Mouse (Mus musculus): ENCODE measurements around the gene 4930404H24Rik.

The 4930404H24Rik gene

GRCm38 (mm10) chr2:153475114-153476112 is 17.2 kb upstream of the 4930404H24Rik start:
- intact Hi-C loops (cut with DNase I) = no loop called here

- intact Hi-C loops (cut with DNase I) = loop anchor here (2.0 kb wide), 1 partner anchor 108 kb away; no protein-coding TSS in a partner anchor
Measured at GRCm38 (mm10) chr2:153478583-153478982, 14.0 kb upstream of the 4930404H24Rik start.

GRCm38 (mm10) chr2:153479486-153479885 is 13.1 kb upstream of the 4930404H24Rik start:
- intact Hi-C loops (cut with DNase I) = loop anchor here (2.0 kb wide), 1 partner anchor 107 kb away; no protein-coding TSS in a partner anchor

- intact Hi-C loops (cut with DNase I) = no loop called here
Measured at GRCm38 (mm10) chr2:153481108-153481860, 11.3 kb upstream of the 4930404H24Rik start.

- intact Hi-C loops (cut with DNase I) = no loop called here
Measured at GRCm38 (mm10) chr2:153481861-153482120, 10.8 kb upstream of the 4930404H24Rik start.

GRCm38 (mm10) chr2:153483118-153483983 is 9.2 kb upstream of the 4930404H24Rik start:
- intact Hi-C loops (cut with DNase I) = no loop called here

- intact Hi-C loops (cut with DNase I) = no loop called here
Measured at GRCm38 (mm10) chr2:153484071-153484470, 8.5 kb upstream of the 4930404H24Rik start.

GRCm38 (mm10) chr2:153490116-153490515 is 2.5 kb upstream of the 4930404H24Rik start:
- intact Hi-C loops (cut with DNase I) = no loop called here

- intact Hi-C loops (cut with DNase I) = no loop called here
Measured at GRCm38 (mm10) chr2:153490940-153491339, 1.6 kb upstream of the 4930404H24Rik start.

- intact Hi-C loops (cut with DNase I) = no loop called here
Measured at GRCm38 (mm10) chr2:153491512-153492178, 945 bp upstream of the 4930404H24Rik start.

GRCm38 (mm10) chr2:153492179-153492517 is 442 bp upstream of the 4930404H24Rik start:
- intact Hi-C loops (cut with DNase I) = no loop called here

GRCm38 (mm10) chr2:153493393-153493731 is 772 bp downstream of the 4930404H24Rik start:
- intact Hi-C loops (cut with DNase I) = no loop called here

- intact Hi-C loops (cut with DNase I) = no loop called here
Measured at GRCm38 (mm10) chr2:153493781-153494292, 1.2 kb downstream of the 4930404H24Rik start.

- intact Hi-C loops (cut with DNase I) = no loop called here
Measured at GRCm38 (mm10) chr2:153494293-153494811, 1.8 kb downstream of the 4930404H24Rik start.

GRCm38 (mm10) chr2:153495391-153495790 is 2.8 kb downstream of the 4930404H24Rik start:
- intact Hi-C loops (cut with DNase I) = loop anchor here (5.0 kb wide), 1 partner anchor 92 kb away; no protein-coding TSS in a partner anchor

- intact Hi-C loops (cut with DNase I) = loop anchor here (5.0 kb wide), 1 partner anchor 91 kb away; no protein-coding TSS in a partner anchor
Measured at GRCm38 (mm10) chr2:153495818-153496217, 3.2 kb downstream of the 4930404H24Rik start.

- intact Hi-C loops (cut with DNase I) = loop anchor here (5.0 kb wide), 1 partner anchor 91 kb away; no protein-coding TSS in a partner anchor
Measured at GRCm38 (mm10) chr2:153496301-153496700, 3.7 kb downstream of the 4930404H24Rik start.

GRCm38 (mm10) chr2:153496898-153497297 is 4.3 kb downstream of the 4930404H24Rik start:
- intact Hi-C loops (cut with DNase I) = loop anchor here (5.0 kb wide), 1 partner anchor 90 kb away; no protein-coding TSS in a partner anchor

- intact Hi-C loops (cut with DNase I) = loop anchor here (5.0 kb wide), 1 partner anchor 88 kb away; no protein-coding TSS in a partner anchor
Measured at GRCm38 (mm10) chr2:153499154-153499553, 6.6 kb downstream of the 4930404H24Rik start.

GRCm38 (mm10) chr2:153506385-153506784 is 13.8 kb downstream of the 4930404H24Rik start:
- intact Hi-C loops (cut with DNase I) = no loop called here

Measured in adrenal gland (tissue).